Mouse (Mus musculus) heart, embryonic 12.5 days (tissue): ENCODE data around the gene Rspo1. TPM values are rescaled to one million over a fixed set of nuclear protein-coding genes. Genes with fewer than 3 reads are reported as not detected.

Experiments
- ATAC-seq: fragments of 200-750 bp; cut with Nextera tagmentation; 2 replicates; pipeline ENCODE4 v1.8.0; 2017; ENCODE audit warnings: moderate TSS enrichment, moderate library complexity; ENCODE audit not compliant: insufficient number of reproducible peaks, low FRiP score
- H3K27ac ChIP-seq: fragments of 300-500 bp; sonication (generic); 2 replicates; pipeline ENCODE4 v1.5.1; 2016; ENCODE audit warnings: mild to moderate bottlenecking, moderate library complexity; ENCODE audit not compliant: poor library complexity, severe bottlenecking
- H3K27me3 ChIP-seq: fragments of 300-500 bp; sonication (generic); replicated peaks from 2 replicates; pipeline ENCODE4 v1.6.1; 2016; ENCODE audit warnings: mild to moderate bottlenecking, moderate library complexity
- H3K36me3 ChIP-seq: fragments of 300-500 bp; sonication (generic); 2 replicates; pipeline ENCODE4 v1.6.1; 2016; ENCODE audit warnings: mild to moderate bottlenecking, moderate library complexity
- H3K4me1 ChIP-seq: fragments of 300-500 bp; sonication (generic); replicated peaks from 2 replicates; pipeline ENCODE4 v1.6.1; 2016; ENCODE audit warnings: mild to moderate bottlenecking
- H3K4me2 ChIP-seq: fragments of 300-500 bp; sonication (generic); 2 replicates; pipeline ENCODE4 v1.6.1; 2016; ENCODE audit warnings: mild to moderate bottlenecking, moderate library complexity
- H3K4me3 ChIP-seq: fragments of 300-500 bp; sonication (generic); 2 replicates; pipeline ENCODE4 v1.5.1; 2016; ENCODE audit warnings: mild to moderate bottlenecking
- H3K9ac ChIP-seq: fragments of 300-500 bp; sonication (generic); 2 replicates; pipeline ENCODE4 v1.6.1; 2016; ENCODE audit warnings: mild to moderate bottlenecking, moderate library complexity
- H3K9me3 ChIP-seq: fragments of 300-500 bp; sonication (generic); replicated peaks from 2 replicates; pipeline ENCODE4 v1.6.1; 2016; ENCODE audit warnings: mild to moderate bottlenecking, moderate library complexity
- WGBS: fragments of 180-500 bp; shearing (Covaris S2); methylation state at CpG from one replicate; pipeline ENCODE4 v1.1.7; 2016; 5-methylcytosine and 5-hydroxymethylcytosine counted together
- polyA plus RNA-seq: library from polyadenylated mRNA; unstranded; fragments of >200 nt; fragmentation: Nextera tagmentation; extraction: Ambion mirVana; gene quantifications from 2 replicates; pipeline ENCODE4 v1.2.1, GENCODE M21; 2016

Rspo1 gene
- polyA plus RNA-seq, 1 experiment from 2014 or later, result 7.4 TPM

- Histone ChIP-seq H3K4me3 (no peak overlapping the region), H3K4me1 (no peaks in the 10 kb centered on the region), H3K27ac (no peak overlapping the region), H3K9me3 (no peaks in the 10 kb centered on the region), H3K36me3 (no peaks in the 10 kb centered on the region), H3K9ac (no peak overlapping the region), H3K27me3 (no peaks in the 10 kb centered on the region; the same call in 1 of the 2 replicates), H3K4me2 (no peak overlapping the region)
- no peak for ATAC-seq
- WGBS, result 66% methylated on average over 2 of the region's 2 CpGs
These were observed 28.9 kb upstream of the Rspo1 start for GRCm38 (mm10) chr4:124957284-124957683.

- H3K4me2 ChIP-seq, result no peak overlapping the region
- H3K9ac ChIP-seq, result no peak overlapping the region
- no peak for ATAC-seq
- H3K4me3 ChIP-seq, result no peak overlapping the region
- H3K36me3 ChIP-seq, result no peaks in the 10 kb centered on the region
- no peaks in the 10 kb centered on the region for H3K27me3 ChIP-seq
- 58% methylated on average over 11 of the region's 11 CpGs for WGBS
- H3K27ac ChIP-seq, result no peak overlapping the region
- H3K9me3 ChIP-seq, result no peaks in the 10 kb centered on the region
- no peaks in the 10 kb centered on the region for H3K4me1 ChIP-seq
These were observed 27.2 kb upstream of the Rspo1 start for GRCm38 (mm10) chr4:124959062-124959461.

GRCm38 (mm10) chr4:124960940-124961339, 25.3 kb upstream of the Rspo1 start:
- no peak for ATAC-seq
- no peaks in the 10 kb centered on the region for H3K36me3 ChIP-seq
- H3K9ac ChIP-seq, result no peak overlapping the region
- H3K27me3 ChIP-seq, result no peaks in the 10 kb centered on the region; the same call in 1 of the 2 replicates
- no peak overlapping the region for H3K4me3 ChIP-seq
- no peaks in the 10 kb centered on the region for H3K9me3 ChIP-seq
- no peaks in the 10 kb centered on the region for H3K4me1 ChIP-seq
- WGBS, result 82% methylated on average over 11 of the region's 11 CpGs
- no peak overlapping the region for H3K4me2 ChIP-seq
- no peak overlapping the region for H3K27ac ChIP-seq

GRCm38 (mm10) chr4:124962576-124962975, 23.7 kb upstream of the Rspo1 start:
- no peak for ATAC-seq
- Histone ChIP-seq H3K4me3 (no peak overlapping the region), H3K4me2 (no peak overlapping the region), H3K27me3 (no peaks in the 10 kb centered on the region; the same call in 1 of the 2 replicates), H3K4me1 (no peaks in the 10 kb centered on the region), H3K9me3 (no peaks in the 10 kb centered on the region), H3K27ac (no peak overlapping the region), H3K36me3 (no peaks in the 10 kb centered on the region), H3K9ac (no peak overlapping the region)
- WGBS, result 28% methylated on average over 11 of the region's 11 CpGs

GRCm38 (mm10) chr4:124964912-124965599, 21.2 kb upstream of the Rspo1 start:
- 12% methylated on average over 8 of the region's 8 CpGs for WGBS
- Histone ChIP-seq H3K4me3 (no peak overlapping the region), H3K27ac (no peak overlapping the region), H3K4me2 (no peak overlapping the region), H3K27me3 (peaks cover 15% of the 10 kb centered on the region), H3K9ac (no peak overlapping the region), H3K4me1 (no peaks in the 10 kb centered on the region), H3K36me3 (no peaks in the 10 kb centered on the region), H3K9me3 (no peaks in the 10 kb centered on the region)
- no peak for ATAC-seq

- H3K27me3 ChIP-seq, result peaks cover 48% of the 10 kb centered on the region
- no peak for ATAC-seq
- H3K27ac ChIP-seq, result no peak overlapping the region
- no peak overlapping the region for H3K4me2 ChIP-seq
- no peaks in the 10 kb centered on the region for H3K36me3 ChIP-seq
- H3K9ac ChIP-seq, result no peak overlapping the region
- H3K4me3 ChIP-seq, result no peak overlapping the region
- H3K4me1 ChIP-seq, result no peaks in the 10 kb centered on the region
- WGBS, result 64% methylated on average over 6 of the region's 6 CpGs
- no peaks in the 10 kb centered on the region for H3K9me3 ChIP-seq
These were observed 17.5 kb upstream of the Rspo1 start for GRCm38 (mm10) chr4:124968711-124969110.

- no peak for ATAC-seq
- no peak overlapping the region for H3K9ac ChIP-seq
- H3K27me3 ChIP-seq, result peaks cover 53% of the 10 kb centered on the region
- H3K9me3 ChIP-seq, result no peaks in the 10 kb centered on the region
- H3K4me3 ChIP-seq, result no peak overlapping the region
- H3K4me2 ChIP-seq, result no peak overlapping the region
- no peaks in the 10 kb centered on the region for H3K4me1 ChIP-seq
- WGBS, result 72% methylated on average over 7 of the region's 7 CpGs
- no peak overlapping the region for H3K27ac ChIP-seq
- no peaks in the 10 kb centered on the region for H3K36me3 ChIP-seq
These were observed 16.9 kb upstream of the Rspo1 start for GRCm38 (mm10) chr4:124969219-124969848.

GRCm38 (mm10) chr4:124970194-124970593, 16.0 kb upstream of the Rspo1 start:
- Histone ChIP-seq H3K4me1 (no peaks in the 10 kb centered on the region), H3K27ac (no peak overlapping the region), H3K9me3 (no peaks in the 10 kb centered on the region), H3K4me3 (no peak overlapping the region), H3K36me3 (no peaks in the 10 kb centered on the region), H3K9ac (no peak overlapping the region), H3K27me3 (peaks cover 57% of the 10 kb centered on the region), H3K4me2 (no peak overlapping the region)
- 69% methylated on average over 11 of the region's 11 CpGs for WGBS
- ATAC-seq, result no peak

GRCm38 (mm10) chr4:124970677-124971076, 15.6 kb upstream of the Rspo1 start:
- H3K4me1 ChIP-seq, result no peaks in the 10 kb centered on the region
- no peaks in the 10 kb centered on the region for H3K36me3 ChIP-seq
- H3K27ac ChIP-seq, result no peak overlapping the region
- no peaks in the 10 kb centered on the region for H3K9me3 ChIP-seq
- no peak for ATAC-seq
- no peak overlapping the region for H3K9ac ChIP-seq
- H3K4me2 ChIP-seq, result no peak overlapping the region
- 45% methylated on average over 5 of the region's 5 CpGs for WGBS
- H3K4me3 ChIP-seq, result no peak overlapping the region
- peaks cover 57% of the 10 kb centered on the region for H3K27me3 ChIP-seq

GRCm38 (mm10) chr4:124971094-124971493, 15.1 kb upstream of the Rspo1 start:
- Histone ChIP-seq H3K36me3 (no peaks in the 10 kb centered on the region), H3K27ac (no peak overlapping the region), H3K4me1 (no peaks in the 10 kb centered on the region), H3K4me3 (no peak overlapping the region), H3K27me3 (peaks cover 57% of the 10 kb centered on the region), H3K4me2 (no peak overlapping the region), H3K9ac (no peak overlapping the region), H3K9me3 (no peaks in the 10 kb centered on the region)
- 74% methylated on average over 8 of the region's 8 CpGs for WGBS
- no peak for ATAC-seq

- H3K4me2 ChIP-seq, result no peak overlapping the region
- WGBS, result 31% methylated on average over 9 of the region's 9 CpGs
- H3K4me3 ChIP-seq, result no peak overlapping the region
- H3K27ac ChIP-seq, result no peak overlapping the region
- H3K36me3 ChIP-seq, result no peaks in the 10 kb centered on the region
- H3K4me1 ChIP-seq, result no peaks in the 10 kb centered on the region
- no peak overlapping the region for H3K9ac ChIP-seq
- H3K27me3 ChIP-seq, result peaks cover 57% of the 10 kb centered on the region
- ATAC-seq, result no peak
- no peaks in the 10 kb centered on the region for H3K9me3 ChIP-seq
These were observed 13.9 kb upstream of the Rspo1 start for GRCm38 (mm10) chr4:124972316-124972715.
